Mouse (Mus musculus) kidney, adult 2 months (tissue): ENCODE measurements around the gene Trabd2b. TPM values are rescaled to one million over a fixed set of nuclear protein-coding genes. Genes with fewer than 3 reads are reported as not detected.
A peak's percentile ranks its signal among the peaks of the same experiment; 100 is the strongest.

ENCODE experiments used
- DNase-seq: peaks from one replicate; pipeline ENCODE4 v3.0.0; 2021
- H3K27ac ChIP-seq: fragments of 200-500 bp; 2 replicates; pipeline ENCODE4 v1.5.1; 2012; ENCODE audit warnings: low read depth, low read length, control low read depth, inconsistent platforms; ENCODE audit not compliant: insufficient read depth
- H3K27me3 ChIP-seq: fragments of 200-500 bp; replicated peaks from 2 replicates; pipeline ENCODE4 v1.6.1; 2012; ENCODE audit warnings: mild to moderate bottlenecking, moderate library complexity, low read length, inconsistent platforms; ENCODE audit not compliant: control insufficient read depth, insufficient read depth
- H3K36me3 ChIP-seq: fragments of 200-500 bp; 2 replicates; pipeline ENCODE4 v1.6.1; 2012; ENCODE audit warnings: mild to moderate bottlenecking, moderate library complexity, low read length, inconsistent platforms; ENCODE audit not compliant: control insufficient read depth, insufficient read depth
- H3K4me1 ChIP-seq: fragments of 200-500 bp; 2 replicates; pipeline ENCODE4 v1.6.1; 2011; ENCODE audit warnings: low read length; ENCODE audit not compliant: control insufficient read depth, insufficient read depth
- H3K4me3 ChIP-seq: fragments of 200-500 bp; 2 replicates; pipeline ENCODE4 v1.5.1; 2011; ENCODE audit warnings: mild to moderate bottlenecking, low read depth, low read length, control low read depth; ENCODE audit not compliant: insufficient read depth
- CTCF ChIP-seq: fragments of 200-500 bp; conservative IDR thresholded peaks from 2 replicates; pipeline ENCODE4 v1.5.1; 2011; ENCODE audit warnings: low read depth, mild to moderate bottlenecking, control low read depth, low read length, moderate library complexity, mixed read lengths; ENCODE audit not compliant: insufficient read depth, insufficient read length
- POLR2A ChIP-seq: fragments of 200-500 bp; IDR thresholded peaks from one replicate; pipeline ENCODE4 v1.6.1; 2011; ENCODE audit warnings: low read depth, low read length, control low read depth
- WGBS: fragments of 180-500 bp; shearing (Covaris S2); methylation state at CpG from one replicate; pipeline ENCODE4 v1.1.7; 2018; 5-methylcytosine and 5-hydroxymethylcytosine counted together
- polyA plus RNA-seq: library from polyadenylated mRNA; depleted of rRNA; stranded (reverse); fragments of >200 nt; gene quantifications from 2 replicates; pipeline ENCODE4 v1.2.3, GENCODE M21; 2012

Gene Trabd2b
- polyA plus RNA-seq, 1 experiment = 32.2 TPM

- WGBS = 62% methylated on average over 13 of the region's 13 CpGs
- H3K4me1 ChIP-seq = no peaks in the 10 kb centered on the region
- no peak for DNase-seq
- no peaks in the 10 kb centered on the region for H3K27me3 ChIP-seq
- no peak overlapping the region for H3K27ac ChIP-seq
- no peaks in the 10 kb centered on the region for H3K36me3 ChIP-seq
- H3K4me3 ChIP-seq = no peak overlapping the region
- TF ChIP-seq CTCF (no peak), POLR2A (no peak)
Measured at GRCm38 (mm10) chr4:114646825-114647681, 240.5 kb downstream of the Trabd2b start.

GRCm38 (mm10) chr4:114647689-114648088 is 241.2 kb downstream of the Trabd2b start:
- Histone ChIP-seq H3K27ac (no peak overlapping the region), H3K36me3 (no peaks in the 10 kb centered on the region), H3K4me1 (no peaks in the 10 kb centered on the region), H3K4me3 (no peak overlapping the region), H3K27me3 (no peaks in the 10 kb centered on the region)
- TF ChIP-seq POLR2A = no peak
- peak; percentile 86 for TF ChIP-seq CTCF
- WGBS = 16% methylated on average over 4 of the region's 4 CpGs
- peak; percentile 65 for DNase-seq

- Histone ChIP-seq H3K27ac (no peak overlapping the region), H3K36me3 (no peaks in the 10 kb centered on the region), H3K27me3 (no peaks in the 10 kb centered on the region), H3K4me3 (no peak overlapping the region), H3K4me1 (no peaks in the 10 kb centered on the region)
- 45% methylated on average over 28 of the region's 28 CpGs for WGBS
- TF ChIP-seq POLR2A (no peak), CTCF (no peak)
- no peak for DNase-seq
Measured at GRCm38 (mm10) chr4:114648532-114649074, 242.1 kb downstream of the Trabd2b start.

GRCm38 (mm10) chr4:114650551-114650950 is 244.0 kb downstream of the Trabd2b start:
- Histone ChIP-seq H3K4me1 (no peaks in the 10 kb centered on the region), H3K36me3 (no peaks in the 10 kb centered on the region), H3K4me3 (no peak overlapping the region), H3K27ac (no peak overlapping the region), H3K27me3 (no peaks in the 10 kb centered on the region)
- TF ChIP-seq POLR2A (no peak), CTCF (no peak)
- no peak for DNase-seq
- WGBS = 80% methylated on average over 6 of the region's 6 CpGs

GRCm38 (mm10) chr4:114651007-114651406 is 244.5 kb downstream of the Trabd2b start:
- 74% methylated on average over 3 of the region's 3 CpGs for WGBS
- TF ChIP-seq POLR2A (no peak), CTCF (no peak)
- Histone ChIP-seq H3K36me3 (no peaks in the 10 kb centered on the region), H3K27me3 (no peaks in the 10 kb centered on the region), H3K4me1 (no peaks in the 10 kb centered on the region), H3K27ac (no peak overlapping the region), H3K4me3 (no peak overlapping the region)
- DNase-seq = no peak

- no peak for TF ChIP-seq POLR2A
- no peak for TF ChIP-seq CTCF
- peak; percentile 19 for DNase-seq
- WGBS = 74% methylated on average over 5 of the region's 5 CpGs
- H3K27me3 ChIP-seq = no peaks in the 10 kb centered on the region
- H3K4me3 ChIP-seq = no peak overlapping the region
- H3K27ac ChIP-seq = no peak overlapping the region
- H3K4me1 ChIP-seq = no peaks in the 10 kb centered on the region
- no peaks in the 10 kb centered on the region for H3K36me3 ChIP-seq
Measured at GRCm38 (mm10) chr4:114651606-114652005, 245.1 kb downstream of the Trabd2b start.

- Histone ChIP-seq H3K4me1 (no peaks in the 10 kb centered on the region), H3K27ac (no peak overlapping the region), H3K4me3 (no peak overlapping the region), H3K36me3 (no peaks in the 10 kb centered on the region), H3K27me3 (no peaks in the 10 kb centered on the region)
- peak; percentile 17 for DNase-seq
- WGBS = 77% methylated on average over 4 of the region's 4 CpGs
- TF ChIP-seq CTCF (no peak), POLR2A (no peak)
Measured at GRCm38 (mm10) chr4:114652400-114652799, 245.9 kb downstream of the Trabd2b start.
